Mouse (Mus musculus): ENCODE measurements at regions not wholly inside any gene's neighbourhood (a gene's known extent, or its start where the extent isn't known, plus 50 kb on each side); places are given as distances from the start of the nearest gene placed in this dataset.

DNA sequence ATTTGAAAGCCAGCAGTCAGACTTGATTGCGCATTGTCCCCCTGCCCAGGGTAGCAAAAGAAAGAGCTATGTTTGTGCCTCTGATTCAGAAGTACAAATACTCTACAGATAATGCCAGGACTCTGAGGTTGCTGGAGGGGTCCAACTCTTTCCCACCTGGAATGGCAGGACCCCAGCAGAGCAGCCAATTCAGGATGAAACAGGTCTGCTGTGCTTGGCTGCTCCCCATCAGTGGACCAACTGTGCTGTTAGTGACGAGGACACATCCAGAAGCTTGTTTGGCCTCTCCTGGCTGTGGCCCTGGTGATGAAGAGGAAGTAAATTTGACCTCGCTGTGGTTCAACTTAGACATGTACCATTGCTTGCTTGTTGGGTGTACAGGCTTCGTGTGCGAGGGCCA is 437.8 kb downstream of the Prdm2 start:
- no peak for DNase-seq

DNA sequence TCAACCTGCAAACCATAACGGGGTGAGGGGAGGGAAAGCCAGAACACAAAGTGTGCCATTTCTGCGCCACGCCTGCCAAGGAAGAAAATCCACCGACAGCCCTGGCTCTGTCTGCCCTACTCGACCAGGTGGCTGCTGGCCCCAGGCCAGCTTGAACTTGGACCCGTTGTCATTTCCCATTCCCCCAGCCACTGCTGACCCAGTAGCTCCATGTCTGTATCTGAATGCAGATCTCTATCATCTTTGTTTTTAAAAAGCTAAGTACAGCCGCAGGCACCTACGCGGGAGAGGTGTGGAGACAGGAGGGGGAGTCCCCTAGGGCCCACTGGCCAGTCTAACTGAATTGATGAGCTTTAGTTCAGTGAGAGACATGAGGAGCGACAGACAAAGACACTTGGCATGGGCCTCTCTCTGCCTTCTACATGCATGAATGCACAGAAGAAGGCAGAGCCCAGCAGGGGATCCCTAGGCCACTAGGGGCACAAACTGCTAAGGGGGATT is 439.1 kb downstream of the Prdm2 start:
- no peak for DNase-seq

DNA sequence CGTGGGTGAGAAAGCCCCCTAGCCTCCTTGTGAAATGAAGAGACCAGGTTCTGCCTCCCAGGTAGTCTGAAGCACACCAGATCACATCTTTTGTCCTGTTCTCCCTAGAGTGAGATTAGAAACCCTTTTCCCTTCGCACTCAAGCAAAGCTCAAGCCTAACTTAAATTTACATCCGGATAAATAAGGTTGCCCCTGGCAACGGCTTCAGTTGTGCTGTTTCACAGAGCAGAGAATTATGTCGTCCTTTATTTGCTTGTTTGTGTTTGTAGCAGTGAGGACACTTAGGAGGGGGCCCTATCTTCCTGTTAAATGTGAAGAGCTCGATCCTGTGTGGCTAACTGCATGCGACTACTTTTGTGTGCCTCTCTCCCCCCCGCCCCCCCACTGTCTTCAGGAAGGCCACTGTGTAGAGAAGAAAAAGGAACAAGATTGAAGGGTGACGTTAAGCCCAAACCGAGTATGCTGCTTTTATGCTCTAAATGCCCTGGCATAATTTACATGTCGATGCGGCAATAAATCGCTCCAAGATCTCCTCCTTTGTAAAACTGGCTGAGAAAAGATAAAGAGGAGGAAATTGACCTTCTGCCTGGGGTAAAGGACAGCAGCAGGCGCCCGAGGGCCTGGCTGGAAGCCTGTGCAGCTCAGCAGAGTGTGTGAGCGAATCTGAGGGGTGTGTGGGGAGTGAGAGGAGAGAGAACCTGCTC is 439.9 kb downstream of the Prdm2 start:
- DNase-seq = peak; percentile 15 to 28

DNA sequence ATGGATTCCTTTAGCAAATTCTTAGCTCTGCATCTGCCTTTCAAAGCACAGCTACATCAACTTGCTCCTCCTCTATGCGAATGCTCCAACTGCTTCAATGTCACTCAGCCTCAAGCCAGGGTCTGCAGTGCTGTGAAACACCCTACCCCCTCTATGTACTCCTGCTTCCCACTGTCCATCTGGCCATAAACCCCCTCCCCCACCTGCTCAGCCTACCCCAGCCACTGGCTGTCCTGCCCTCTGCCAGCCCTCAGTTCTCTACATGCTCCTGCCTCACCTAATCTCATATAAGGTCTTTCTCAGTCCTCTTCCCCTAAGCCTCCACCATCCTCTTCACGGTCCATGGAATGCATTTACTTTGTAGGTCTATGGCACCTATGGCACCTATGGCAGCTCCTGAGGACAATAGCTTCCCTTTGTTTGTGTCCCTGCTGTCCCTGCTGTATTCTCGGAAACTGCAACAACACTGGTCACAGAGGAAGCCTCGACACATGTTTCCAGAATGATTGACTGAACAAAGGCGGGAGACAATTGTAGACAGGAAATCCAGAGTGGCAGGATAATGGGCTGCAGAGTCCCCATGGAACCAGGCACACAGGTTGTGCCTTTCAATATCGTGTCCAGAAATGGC is 441.2 kb downstream of the Prdm2 start:
- DNase-seq = no peak

DNA sequence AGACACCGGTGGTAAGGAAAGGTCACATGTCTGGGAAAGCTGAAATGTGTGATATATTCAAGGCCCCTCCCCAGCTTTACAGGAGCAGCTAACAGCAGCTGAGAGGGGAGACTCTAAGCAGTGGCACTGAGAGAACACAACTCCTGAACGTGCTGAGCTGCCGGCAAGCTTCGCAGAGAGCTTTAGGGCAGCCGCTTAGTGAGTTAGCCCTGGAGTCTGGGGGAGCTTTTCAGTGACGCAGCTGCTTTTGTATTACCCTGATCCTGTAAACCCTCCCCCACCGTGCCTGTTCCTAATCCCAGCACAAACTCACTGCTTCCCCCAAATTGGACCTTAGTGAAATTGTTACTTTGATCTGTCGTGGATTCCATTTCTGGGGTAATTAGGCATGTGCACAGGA is 442.6 kb downstream of the Prdm2 start:
- no peak for DNase-seq

DNA sequence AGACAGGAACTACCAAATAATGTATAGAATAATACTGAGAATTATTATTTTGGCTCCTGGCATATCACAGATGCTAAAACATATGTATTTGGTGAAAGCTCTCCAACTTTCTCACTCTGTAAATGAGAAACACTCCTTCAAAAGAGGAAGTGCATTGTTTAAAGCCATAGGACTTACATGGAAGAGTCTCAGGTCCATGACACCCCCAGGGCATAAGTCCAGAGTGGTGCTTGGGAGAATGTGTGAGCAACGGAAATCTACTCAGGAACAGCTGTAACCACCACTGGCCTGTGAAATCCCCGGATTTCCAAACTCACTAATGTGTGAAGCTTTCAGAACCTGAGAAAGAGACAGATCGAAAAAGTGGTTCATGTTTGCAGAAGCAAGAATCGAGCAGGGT is 445.1 kb downstream of the Prdm2 start:
- DNase-seq = no peak

DNA sequence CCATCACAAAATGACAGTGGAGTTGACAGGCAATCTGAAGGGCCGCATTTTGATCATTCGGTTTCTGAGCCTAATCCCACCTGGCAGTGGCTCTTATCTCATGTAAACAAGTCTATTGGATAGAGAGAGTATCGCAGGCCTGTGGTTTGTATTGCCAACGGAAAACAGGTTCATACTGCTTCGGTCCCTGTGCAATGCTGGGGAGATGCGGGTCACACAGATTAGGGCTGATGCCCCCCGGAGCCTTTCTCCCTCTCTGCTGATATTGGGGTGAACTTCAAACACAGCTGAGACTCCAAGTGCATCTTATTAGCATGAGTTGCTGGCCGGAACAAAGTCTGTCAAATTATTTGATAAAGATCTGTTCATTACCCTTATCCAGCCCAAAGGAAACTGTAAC is 451.2 kb downstream of the Prdm2 start:
- DNase-seq = no peak

DNA sequence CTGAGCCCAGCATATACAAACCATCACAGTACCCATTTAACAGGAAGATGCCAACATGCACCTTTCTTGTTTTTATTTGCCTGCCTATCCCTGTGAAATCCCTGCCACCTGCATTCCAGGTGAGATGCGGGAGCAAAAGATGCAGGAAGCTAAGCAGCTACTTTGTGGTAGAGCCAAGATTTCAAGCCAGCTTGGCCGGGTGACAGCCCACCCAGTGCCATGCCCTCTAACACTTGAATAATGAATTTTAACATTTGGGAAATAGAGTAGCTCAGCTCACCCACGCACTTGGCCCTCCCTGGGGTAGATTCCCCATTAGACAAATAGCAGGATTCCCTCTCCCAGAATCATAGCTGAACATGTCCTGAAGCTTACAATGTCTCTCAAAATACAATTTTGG is 454.7 kb downstream of the Prdm2 start:
- no peak for DNase-seq

DNA sequence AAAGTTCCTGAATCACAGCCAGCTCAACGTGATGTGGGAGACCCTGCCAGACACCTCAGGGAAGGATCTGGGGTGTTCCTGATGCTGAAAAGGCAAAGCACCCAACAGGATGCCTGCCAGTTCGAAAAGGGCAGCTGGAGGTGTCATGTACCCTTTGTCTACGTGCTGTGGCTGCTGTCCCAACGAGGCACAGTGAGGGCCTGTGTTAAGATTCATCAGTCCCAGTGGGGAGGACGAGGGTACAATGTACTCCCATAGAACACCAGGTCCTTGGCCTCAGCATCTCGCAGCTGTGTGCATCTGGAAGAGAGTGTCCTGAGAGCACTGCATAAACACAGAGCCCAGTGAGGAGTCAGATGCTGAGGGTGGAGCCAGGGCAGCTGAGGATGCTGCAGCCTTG is 456.5 kb downstream of the Prdm2 start:
- peak; percentile 86 to 91 for DNase-seq

DNA sequence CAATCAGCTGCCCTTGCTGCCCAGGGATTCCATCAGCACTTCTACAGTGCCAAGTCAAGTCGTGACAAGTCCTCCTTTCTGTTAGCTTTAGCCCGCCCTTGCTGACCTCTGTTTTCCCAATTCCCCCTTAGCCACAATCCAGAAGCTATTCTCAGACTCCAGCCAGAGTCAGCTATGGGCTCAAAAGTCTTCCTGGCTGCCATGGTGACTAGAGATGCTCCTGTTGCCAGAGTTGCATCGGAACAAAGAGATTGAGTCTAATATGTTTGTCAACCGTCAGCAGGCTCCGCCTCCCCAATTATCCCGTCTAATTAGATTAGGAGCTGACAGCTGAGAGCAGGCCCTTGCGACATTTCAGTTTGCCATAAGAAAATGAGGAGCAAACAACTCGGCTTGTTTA is 462.9 kb downstream of the Prdm2 start:
- DNase-seq = peak; percentile 12 to 16

DNA sequence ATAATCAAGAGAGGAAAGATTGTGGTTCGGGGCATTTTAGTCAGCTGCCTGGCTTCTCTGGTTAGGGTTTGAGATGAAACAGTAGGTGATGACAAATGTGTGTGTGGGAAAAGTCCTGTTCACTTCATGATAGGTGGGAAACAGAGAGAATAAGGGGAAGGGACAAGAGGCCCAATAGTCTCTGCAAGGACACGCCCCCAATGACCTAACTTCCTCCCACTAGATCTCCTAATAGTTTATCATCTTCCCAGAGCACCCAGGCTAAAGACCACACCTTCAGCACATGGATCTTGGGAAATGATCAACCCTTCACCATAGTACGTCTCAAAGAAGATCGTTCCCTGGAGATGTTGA is 484.3 kb upstream of the Kazn start:
- DNase-seq = peak in 1 of 2 experiments; percentile 4

DNA sequence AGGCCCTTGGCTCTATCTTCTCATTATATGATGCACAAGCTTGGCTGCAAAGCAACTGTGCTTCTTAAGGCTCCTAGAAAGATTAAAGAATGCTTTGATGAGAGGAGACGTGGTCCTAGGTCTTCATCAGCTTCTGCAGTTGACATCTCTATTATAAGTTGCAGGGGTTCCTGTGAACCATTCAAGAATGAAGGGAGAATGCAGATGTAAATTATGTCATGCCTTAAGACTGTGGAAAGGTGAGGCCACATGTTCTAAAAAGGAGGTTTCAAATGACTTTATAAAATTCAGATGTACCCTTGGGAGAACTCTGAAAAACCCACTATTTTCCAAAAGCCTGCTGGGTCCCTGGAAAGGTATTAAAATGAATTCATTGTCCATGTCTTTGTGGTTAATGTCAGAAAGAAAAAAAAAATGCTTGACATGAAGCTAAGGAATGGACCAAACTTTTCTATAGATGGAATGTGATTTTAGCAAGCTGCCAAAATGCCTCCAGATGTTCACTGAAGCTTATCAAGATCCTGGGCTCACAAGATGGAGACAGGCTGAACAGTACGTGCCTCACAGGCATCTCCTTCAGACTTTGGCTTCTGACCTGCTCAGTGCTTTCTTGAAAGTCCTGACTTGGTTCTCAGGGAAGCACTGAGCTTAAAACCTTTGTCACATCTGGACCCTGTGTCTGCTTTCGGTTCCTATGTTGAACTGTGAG is 483.8 kb upstream of the Kazn start:
- DNase-seq = peak; percentile 3 to 36

DNA sequence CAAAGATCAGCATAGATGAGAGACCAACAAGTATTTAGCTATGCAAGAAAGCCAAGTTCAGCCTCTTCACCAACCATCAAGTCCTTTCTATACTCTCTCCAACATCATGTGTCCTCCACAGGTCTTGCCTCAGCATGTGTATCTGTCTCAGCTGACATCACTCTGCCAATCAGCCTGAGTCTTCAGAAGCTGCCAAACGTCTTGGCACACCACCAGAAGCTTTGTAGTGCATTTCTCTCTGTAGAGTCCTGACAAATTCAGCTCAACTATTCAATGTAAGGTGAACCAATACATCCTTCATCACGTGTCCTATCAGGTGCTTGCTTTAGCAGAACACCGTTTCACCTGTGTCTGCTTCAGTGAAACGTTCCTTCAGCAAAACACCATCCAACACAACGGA is 462.4 kb upstream of the Kazn start:
- no peak for DNase-seq

DNA sequence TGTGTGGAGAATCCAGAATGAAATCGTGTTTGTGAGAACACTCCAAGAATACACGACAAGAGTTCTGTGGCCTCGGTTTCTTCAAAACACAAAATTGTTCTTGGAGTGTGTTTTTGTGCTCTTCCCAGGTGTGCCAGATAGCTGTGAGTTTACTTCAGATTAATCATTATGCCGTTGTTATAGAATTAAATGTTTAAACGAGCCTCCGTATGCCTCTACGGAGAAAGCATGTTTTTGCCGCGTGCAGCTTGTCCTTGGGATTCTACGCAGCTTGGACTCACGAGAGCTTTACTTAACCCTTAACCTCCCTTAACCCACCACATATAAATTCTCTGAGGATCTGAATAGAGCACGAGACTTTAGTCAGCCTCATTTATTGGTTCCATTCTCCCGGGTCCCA is 455.7 kb upstream of the Kazn start:
- no peak for DNase-seq

DNA sequence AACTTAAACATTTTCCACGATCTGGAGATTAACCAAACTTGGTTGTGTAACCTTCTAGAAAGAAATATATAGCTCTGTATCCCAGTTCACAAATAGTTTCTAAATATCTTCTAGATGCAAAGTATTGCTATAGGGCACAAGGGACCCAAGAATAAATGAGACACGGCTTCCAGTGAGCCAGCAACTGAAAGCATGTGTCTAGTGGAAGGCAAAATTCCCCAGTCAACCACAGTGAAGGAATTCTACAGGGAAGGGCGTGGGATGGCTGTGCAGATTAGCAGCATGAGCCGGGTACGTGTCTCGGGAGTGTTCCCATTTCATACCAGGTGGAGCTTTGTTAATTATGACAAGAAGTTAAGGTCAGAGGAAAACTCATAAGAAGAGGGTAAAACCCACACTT is 449.0 kb upstream of the Kazn start:
- no peak for DNase-seq

DNA sequence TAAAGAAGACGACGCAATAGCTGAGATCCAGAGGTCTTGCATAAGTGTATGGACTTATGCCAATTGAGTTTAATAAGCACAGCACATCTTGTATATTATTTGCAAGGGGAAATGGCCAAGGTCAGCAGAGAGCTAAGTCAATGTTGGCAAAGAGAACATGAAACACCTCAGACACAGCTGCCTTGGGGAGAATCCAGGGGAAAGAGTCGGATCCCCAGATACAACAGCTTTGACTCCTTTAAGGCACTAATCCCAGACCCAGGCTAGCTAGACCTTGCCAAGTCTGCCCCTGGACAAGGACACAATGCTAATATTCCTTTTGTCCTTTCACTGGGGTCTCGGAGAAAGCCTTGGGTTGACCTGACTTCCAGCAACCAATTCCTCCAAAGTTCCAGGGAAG is 438.2 kb upstream of the Kazn start:
- peak; percentile 37 to 64 for DNase-seq

DNA sequence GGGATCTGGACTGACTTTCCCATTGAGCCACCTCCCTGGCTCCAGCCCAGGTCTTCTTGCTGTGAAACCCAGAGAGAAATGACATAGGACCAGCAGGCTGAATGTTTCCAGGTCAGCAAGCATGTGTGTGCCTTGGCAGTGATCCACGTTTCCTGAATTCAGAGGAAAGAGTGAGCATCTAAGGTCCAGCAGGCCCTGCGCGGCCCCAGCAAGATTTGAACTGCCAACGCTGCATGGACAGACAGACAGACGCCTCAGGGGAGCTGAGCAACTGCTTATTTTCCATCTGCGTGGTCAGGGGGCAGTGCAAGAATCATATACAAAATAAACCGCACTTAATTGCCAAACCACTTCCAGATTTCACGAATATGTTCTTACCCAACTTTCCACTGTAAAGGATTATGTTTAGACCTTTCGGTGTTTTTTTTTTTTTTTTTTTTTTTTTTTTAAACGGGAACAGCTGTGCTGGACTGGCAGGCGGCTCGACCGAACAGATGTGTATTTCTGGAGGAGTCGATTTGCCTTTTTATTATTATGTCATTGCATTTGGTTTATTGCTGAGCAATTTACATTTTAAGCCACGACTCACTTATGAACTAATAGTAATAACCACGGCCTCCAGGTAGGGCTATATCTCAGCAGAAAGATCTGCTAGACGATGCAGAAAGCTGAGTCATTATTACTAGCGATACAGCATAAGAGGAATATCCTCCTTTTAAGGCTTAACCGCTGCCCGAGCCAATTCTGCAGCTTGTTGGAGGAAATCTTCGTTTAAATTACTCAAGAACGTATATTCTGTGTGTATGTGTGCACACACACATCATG is 435.7 kb upstream of the Kazn start:
- peak; percentile 39 to 41 for DNase-seq

DNA sequence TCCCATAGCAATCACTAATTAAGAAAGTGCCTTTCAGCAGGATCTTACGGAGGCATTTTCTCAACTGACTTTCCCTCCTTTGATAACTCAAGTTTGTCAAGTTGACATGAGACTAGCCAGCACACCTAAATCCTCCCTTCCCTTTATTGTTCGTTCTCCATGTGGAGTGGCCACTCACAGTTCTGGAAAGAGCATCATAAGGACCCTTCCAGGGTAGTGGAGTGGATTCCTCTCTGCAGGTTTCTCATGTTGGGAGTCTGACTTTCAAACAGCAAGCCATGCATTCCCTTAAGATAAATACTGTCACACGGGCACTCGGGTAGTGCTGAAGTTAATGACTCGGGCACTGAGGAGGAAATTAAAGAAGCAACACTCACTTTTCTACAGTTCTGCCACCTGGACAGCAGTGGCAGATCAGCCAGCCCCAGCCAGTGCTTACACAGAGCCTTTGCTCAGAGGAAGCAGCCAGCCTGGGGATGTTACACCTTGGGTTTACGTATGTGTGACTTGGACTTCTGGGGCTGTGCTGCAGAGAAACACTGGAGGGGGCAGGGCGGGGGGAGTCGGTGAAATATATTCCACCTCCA is 432.8 kb upstream of the Kazn start:
- DNase-seq = no peak

DNA sequence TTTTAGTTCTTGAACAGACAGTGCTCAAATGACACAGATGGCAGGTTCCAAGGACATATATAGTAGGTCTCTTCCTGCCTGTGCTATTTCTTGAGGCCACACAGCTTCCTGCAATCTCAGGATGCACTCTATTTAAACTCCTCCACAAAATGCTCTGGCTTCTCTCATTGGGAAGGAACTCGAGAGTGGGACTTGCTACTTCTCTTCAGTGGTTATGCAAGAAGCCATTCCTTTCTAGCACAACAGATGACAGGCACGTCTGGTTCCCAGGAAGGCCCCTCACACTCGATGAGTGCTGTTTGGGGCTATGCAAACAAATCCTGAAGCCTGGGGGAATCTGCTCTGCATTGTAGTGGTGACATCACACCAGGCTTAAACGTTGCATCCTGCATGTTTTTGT is 425.6 kb upstream of the Kazn start:
- DNase-seq = no peak

DNA sequence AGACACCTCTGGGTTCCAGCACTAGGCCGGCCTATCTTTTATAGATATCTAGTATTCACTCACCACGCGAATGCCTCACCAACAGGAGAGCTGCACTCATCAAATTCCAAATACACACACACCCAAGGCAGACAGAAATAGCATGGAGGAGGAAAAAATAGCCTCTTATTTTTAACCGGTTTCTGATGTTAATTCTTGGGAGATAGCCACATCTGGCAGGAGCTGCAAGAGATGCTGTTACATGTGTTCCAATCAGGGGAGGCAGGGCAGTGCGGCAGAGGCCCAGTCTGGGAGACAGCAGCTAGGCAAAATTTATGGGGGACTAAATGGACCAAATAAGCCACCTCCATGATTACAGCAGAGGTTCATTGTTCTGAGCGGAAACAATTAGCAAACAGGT is 419.0 kb upstream of the Kazn start:
- DNase-seq = no peak

DNA sequence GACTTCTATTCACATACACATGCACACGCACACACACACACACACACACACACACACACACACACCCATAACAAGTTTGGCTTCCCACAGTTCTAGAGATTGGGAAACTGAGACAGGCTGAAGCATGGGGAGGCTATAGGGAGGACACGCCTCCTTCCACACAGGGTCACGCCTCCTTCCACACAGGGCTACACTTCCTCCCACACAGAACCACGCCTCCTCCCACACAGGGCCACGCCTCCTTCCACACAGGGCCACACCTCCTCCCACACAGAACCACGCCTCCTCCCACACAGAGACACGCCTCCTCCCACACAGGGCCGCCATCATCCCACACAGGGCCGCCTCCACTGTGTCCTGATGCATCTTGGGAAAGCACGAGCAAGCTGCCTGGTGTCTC is 401.9 kb upstream of the Kazn start:
- no peak for DNase-seq

DNA sequence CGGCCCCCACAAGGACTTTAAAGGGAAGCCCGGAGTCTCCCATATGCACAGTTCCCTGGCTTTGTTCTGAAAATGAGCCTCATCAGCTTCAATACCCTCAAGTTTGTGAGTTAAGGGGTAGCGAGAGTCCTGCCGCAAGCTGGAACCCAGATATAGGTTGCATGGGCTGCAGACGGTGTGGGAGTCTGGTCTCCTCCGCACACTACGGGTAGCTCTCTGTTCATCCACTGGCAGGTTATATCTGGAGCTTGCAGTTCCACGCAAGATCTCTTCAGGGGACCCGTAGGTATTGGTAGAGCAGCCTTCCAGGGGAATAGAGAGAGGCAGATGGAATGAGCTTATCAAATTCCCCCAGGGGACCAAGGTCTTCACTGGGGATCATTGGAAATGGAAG is 400.1 kb upstream of the Kazn start:
- no peak for DNase-seq
